Mouse (Mus musculus) cerebellum, adult 2 months (tissue): ENCODE measurements around the gene Matn4.

Source experiments
- CTCF ChIP-seq: fragments of 200-500 bp; IDR thresholded peaks from 2 replicates; pipeline ENCODE4 v1.5.1; 2011; ENCODE audit warnings: low read depth, mild to moderate bottlenecking, control low read depth, low read length, moderate library complexity, borderline replicate concordance; ENCODE audit not compliant: insufficient read depth
- POLR2A ChIP-seq: fragments of 200-500 bp; IDR thresholded peaks from 2 replicates; pipeline ENCODE4 v1.6.1; 2011; ENCODE audit warnings: low read length, control low read depth, borderline replicate concordance; ENCODE audit not compliant: insufficient read depth

DNA sequence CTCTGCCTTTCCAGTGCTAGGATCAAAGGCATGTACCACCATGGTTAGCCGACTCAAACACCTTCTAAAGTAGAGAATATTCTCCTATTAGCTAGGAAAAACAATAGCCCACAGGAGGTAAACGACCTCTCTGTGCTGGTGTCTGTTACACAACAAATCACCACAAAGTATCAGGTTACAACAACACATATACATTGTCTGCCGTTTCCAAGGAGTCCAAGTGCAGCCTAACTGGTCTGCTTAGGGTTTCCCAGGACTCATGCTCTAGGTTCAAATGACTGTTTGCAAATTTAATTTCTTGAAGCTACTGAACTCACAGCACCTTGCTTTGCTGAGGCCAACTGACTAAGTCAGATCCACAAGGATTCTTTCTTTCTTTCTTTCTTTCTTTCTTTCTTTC, 14.5 kb upstream of the Matn4 start:
- TF ChIP-seq CTCF (no peak), POLR2A (no peak)
